Mouse (Mus musculus): ENCODE data around the gene Gm36864. TPM values are rescaled to one million over a fixed set of nuclear protein-coding genes. Genes with fewer than 3 reads are reported as not detected.

The Gm36864 gene
- total RNA-seq, 2 experiments from 2014 or later = not detected

- no peak for DNase-seq
Measured at GRCm38 (mm10) chr7:44257278-44257677, 21.3 kb downstream of the Gm36864 start, which contains the start of gene Acp4. TSS of gene Acp4 (minus strand) at chr7:44257378.

- DNase-seq = no peak
Measured at GRCm38 (mm10) chr7:44260410-44260809, 24.4 kb downstream of the Gm36864 start.

GRCm38 (mm10) chr7:44261147-44261546 is 25.2 kb downstream of the Gm36864 start, which contains the start of gene Gm15517:
TSS of gene Gm15517 (plus strand) at chr7:44261447.
- no peak for DNase-seq

- peak; percentile 92 for DNase-seq
Measured at GRCm38 (mm10) chr7:44262791-44263643, 27.0 kb downstream of the Gm36864 start.

GRCm38 (mm10) chr7:44268117-44268516 is 32.1 kb downstream of the Gm36864 start:
- DNase-seq = no peak

GRCm38 (mm10) chr7:44269397-44269796 is 33.4 kb downstream of the Gm36864 start:
- no peak for DNase-seq

- no peak for DNase-seq
Measured at GRCm38 (mm10) chr7:44271309-44271708, 35.3 kb downstream of the Gm36864 start.

GRCm38 (mm10) chr7:44272546-44272945 is 36.6 kb downstream of the Gm36864 start:
- no peak for DNase-seq

GRCm38 (mm10) chr7:44273446-44273845 is 37.5 kb downstream of the Gm36864 start:
- no peak for DNase-seq

- no peak for DNase-seq
Measured at GRCm38 (mm10) chr7:44274096-44274495, 38.1 kb downstream of the Gm36864 start.

- no peak for DNase-seq
Measured at GRCm38 (mm10) chr7:44275546-44275945, 39.6 kb downstream of the Gm36864 start.

GRCm38 (mm10) chr7:44276461-44277249 is 40.7 kb downstream of the Gm36864 start:
- DNase-seq = no peak

- no peak for DNase-seq
Measured at GRCm38 (mm10) chr7:44277250-44277622, 41.3 kb downstream of the Gm36864 start.

GRCm38 (mm10) chr7:44280959-44281358 is 45.0 kb downstream of the Gm36864 start:
- DNase-seq = no peak

- no peak for DNase-seq
Measured at GRCm38 (mm10) chr7:44281586-44281985, 45.6 kb downstream of the Gm36864 start.

- no peak for DNase-seq
Measured at GRCm38 (mm10) chr7:44287760-44288159, 51.8 kb downstream of the Gm36864 start.

- DNase-seq = no peak
Measured at GRCm38 (mm10) chr7:44290986-44291385, 55.0 kb downstream of the Gm36864 start.

- no peak for DNase-seq
Measured at GRCm38 (mm10) chr7:44291418-44291817, 55.4 kb downstream of the Gm36864 start.

Other genes starting within 250 kb of the Gm36864 start
- gene Klk1b11, start 240.3 kb upstream of the Gm36864 start, total RNA-seq (2021) = not detected
- under 1 TPM in 1 of 2 experiments, not detected in 1; 0.23 TPM for gene Klk1b26, start 224.0 kb upstream of the Gm36864 start, total RNA-seq (2021)
- gene Klk1b27, start 183.9 kb upstream of the Gm36864 start, total RNA-seq (2021) = not detected
- not detected for gene Klk1b21, start 133.8 kb upstream of the Gm36864 start, total RNA-seq (2021)
- gene Klk1b22, start 123.5 kb upstream of the Gm36864 start, total RNA-seq (2021) = not detected
- not detected for gene Klk1b16, start 99.4 kb upstream of the Gm36864 start, total RNA-seq (2021)
- gene Klk1b24, start 47.9 kb upstream of the Gm36864 start, total RNA-seq (2021) = not detected
- gene Klk1b3, start 38.0 kb upstream of the Gm36864 start, total RNA-seq (2021) = not detected
- not detected for gene Klk1b4, start 28.7 kb upstream of the Gm36864 start, total RNA-seq (2021)
- gene Klk1b5, start 20.2 kb upstream of the Gm36864 start, total RNA-seq (2021) = not detected
- gene Klk1, start 10.8 kb upstream of the Gm36864 start, total RNA-seq (2021) = not detected
- under 1 TPM; 0.23 to 0.61 TPM for gene 1700028J19Rik, start 10.5 kb downstream of the Gm36864 start, total RNA-seq (2021)
- 10 to 100 TPM; 23.7 to 35.0 TPM for gene 2410002F23Rik, start 10.5 kb downstream of the Gm36864 start, total RNA-seq (2021)
- not detected for gene Acp4, start 21.2 kb downstream of the Gm36864 start, total RNA-seq (2021)
- not detected for gene Gm15517, start 25.3 kb downstream of the Gm36864 start, total RNA-seq (2021)
- 1 to 10 TPM; 5.0 to 6.8 TPM for gene Clec11a, start 70.7 kb downstream of the Gm36864 start, total RNA-seq (2021)
- 1 to 10 TPM; 2.0 to 2.7 TPM for gene Shank1, start 74.1 kb downstream of the Gm36864 start, total RNA-seq (2021)
- gene Syt3, start 147.9 kb downstream of the Gm36864 start, total RNA-seq (2021) = under 1 TPM; 0.38 to 0.41 TPM
- not detected for gene 1700008O03Rik, start 149.6 kb downstream of the Gm36864 start, total RNA-seq (2021)
- gene Lrrc4b, start 192.8 kb downstream of the Gm36864 start, total RNA-seq (2021) = 1 to 10 TPM; 1.9 to 2.5 TPM
- gene Aspdh, start 229.2 kb downstream of the Gm36864 start, total RNA-seq (2021) = not detected
- 10 to 100 TPM; 61.5 to 68.3 TPM for gene Josd2, start 231.8 kb downstream of the Gm36864 start, total RNA-seq (2021)